Mouse (Mus musculus): Measurements from ENCODE around the gene Pon2.

DNA sequence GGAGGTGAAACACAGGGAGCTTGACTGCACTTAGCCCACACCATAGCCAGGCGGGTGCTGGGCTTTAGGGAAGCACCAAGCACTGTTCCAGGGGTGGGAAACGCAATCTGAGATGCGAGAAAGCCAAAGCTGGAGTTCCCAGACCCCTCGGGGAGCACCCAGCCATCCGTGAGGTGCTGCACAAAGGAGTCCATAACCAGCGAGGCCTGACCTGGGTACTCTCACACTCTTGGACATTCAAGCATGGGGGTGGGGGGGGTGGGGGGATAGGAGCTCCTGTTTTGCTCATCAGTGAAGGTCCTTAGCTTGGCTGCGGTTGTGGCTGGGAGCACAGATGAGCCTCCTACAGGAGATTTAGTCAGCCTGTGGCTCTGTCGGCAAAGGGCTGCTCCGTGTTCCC, 18.4 kb upstream of the Pon2 start:
- TF ChIP-seq POLR2A (IDR thresholded peaks at IDR 0.05; ENCODE audit: borderline replicate concordance, extremely low read depth, insufficient read depth, insufficient read length, poor library complexity, severe bottlenecking) (no peak), CTCF (IDR thresholded peaks at IDR 0.05; ENCODE audit: borderline replicate concordance, extremely low read depth, insufficient read depth, insufficient read length) (no peak)

Measured in brain, embryonic 14.5 days (tissue).